Mouse (Mus musculus): ENCODE data around the gene Rapgef6. TPM values are rescaled to one million over a fixed set of nuclear protein-coding genes. Genes with fewer than 3 reads are reported as not detected.

Rapgef6 gene
- polyA plus RNA-seq, 1 experiment: 36.7 TPM

DNA sequence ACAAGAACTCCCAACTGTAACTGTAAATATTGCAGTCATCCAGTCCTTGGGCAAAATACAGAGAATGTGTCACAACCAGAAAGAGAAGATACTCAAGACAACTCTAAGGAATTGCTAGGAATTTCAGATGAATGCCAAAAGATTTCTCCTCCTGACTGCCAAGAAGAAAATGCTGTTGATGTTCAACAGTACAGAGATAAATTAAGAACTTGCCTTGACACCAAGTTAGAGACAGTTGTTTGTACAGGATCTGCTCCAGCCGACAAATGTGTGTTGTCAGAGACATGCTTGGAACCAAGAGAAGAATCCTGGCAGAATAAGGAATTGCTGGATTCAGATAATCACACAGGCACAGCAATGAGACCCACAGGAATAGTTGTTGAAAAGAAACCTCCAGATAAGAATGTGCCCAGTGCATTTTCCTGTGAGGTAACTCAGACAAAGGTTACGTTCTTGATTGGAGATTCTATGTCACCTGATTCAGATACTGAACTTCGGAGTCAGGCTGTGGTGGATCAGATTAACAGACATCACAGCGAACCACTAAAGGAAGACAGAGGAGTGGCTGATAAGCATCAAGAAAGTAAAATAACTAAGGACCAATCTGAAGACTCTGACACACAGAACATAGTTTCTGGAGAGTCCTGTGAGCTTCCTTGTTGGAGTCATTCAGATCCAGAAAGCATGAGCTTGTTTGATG lies 20.0 kb upstream of the Rapgef6 start:
- TF ChIP-seq EP300 (IDR thresholded peaks at IDR 0.05; ENCODE audit: insufficient read depth, low read depth, low read length): no peak
- TF ChIP-seq POLR2A (IDR thresholded peaks at IDR 0.05; ENCODE audit: insufficient read depth, low read length): no peak
- no peak for TF ChIP-seq CTCF (IDR thresholded peaks at IDR 0.05; ENCODE audit: low read depth, low read length)
- H3K27me3 ChIP-seq (ENCODE audit: control insufficient read depth, insufficient read depth, low read length, poor library complexity, severe bottlenecking): no peaks in the 10 kb centered on the region

DNA sequence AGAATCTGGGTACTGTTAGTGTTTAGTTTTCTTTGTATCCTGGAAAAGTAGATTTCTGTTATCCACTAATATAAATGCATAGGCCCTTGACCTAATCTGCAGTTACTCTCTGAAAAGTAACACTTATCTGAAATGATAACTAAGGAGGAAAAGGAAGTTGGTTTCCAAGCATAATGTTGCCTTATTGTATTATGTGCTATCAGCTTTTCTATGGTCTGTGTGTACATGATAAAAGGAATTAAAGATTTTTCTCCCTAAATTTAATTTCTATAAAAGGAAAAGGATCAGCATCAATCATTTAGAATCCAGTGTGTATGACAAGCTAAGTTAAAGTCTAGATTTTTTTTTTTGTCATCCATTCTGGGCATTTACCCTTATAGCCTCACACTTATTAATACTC lies 9.1 kb upstream of the Rapgef6 start:
- Histone ChIP-seq H3K9ac (ENCODE audit: low read depth, poor library complexity, severe bottlenecking) (no peak overlapping the region), H3K36me3 (ENCODE audit: control insufficient read depth, insufficient read depth, low read length, poor library complexity, severe bottlenecking) (peaks cover 2% of the 10 kb centered on the region; the same call in 1 of the 2 replicates)
- no peak for TF ChIP-seq EP300 (IDR thresholded peaks at IDR 0.05; ENCODE audit: insufficient read depth, low read depth, low read length)
- no peak for TF ChIP-seq CTCF (IDR thresholded peaks at IDR 0.05; ENCODE audit: low read depth, low read length)
- no peak for TF ChIP-seq POLR2A (IDR thresholded peaks at IDR 0.05; ENCODE audit: insufficient read depth, low read length)

More for the DNA sequence above, 20.0 kb upstream of the Rapgef6 start:
- H3K9me3 ChIP-seq (replicated peaks; ENCODE audit: control insufficient read depth, insufficient read depth, low read length, poor library complexity, severe bottlenecking): no peaks in the 10 kb centered on the region
- no peak overlapping the region for H3K27ac ChIP-seq (ENCODE audit: insufficient read depth, low read length)
- H3K9ac ChIP-seq (ENCODE audit: low read depth, poor library complexity, severe bottlenecking): no peak overlapping the region
- H3K4me1 ChIP-seq (ENCODE audit: control insufficient read depth, insufficient read depth, low read length): no peaks in the 10 kb centered on the region
- no peak overlapping the region for H3K4me3 ChIP-seq (ENCODE audit: low read depth, low read length)
- peaks cover 15% of the 10 kb centered on the region for H3K36me3 ChIP-seq (ENCODE audit: control insufficient read depth, insufficient read depth, low read length, poor library complexity, severe bottlenecking)

DNA sequence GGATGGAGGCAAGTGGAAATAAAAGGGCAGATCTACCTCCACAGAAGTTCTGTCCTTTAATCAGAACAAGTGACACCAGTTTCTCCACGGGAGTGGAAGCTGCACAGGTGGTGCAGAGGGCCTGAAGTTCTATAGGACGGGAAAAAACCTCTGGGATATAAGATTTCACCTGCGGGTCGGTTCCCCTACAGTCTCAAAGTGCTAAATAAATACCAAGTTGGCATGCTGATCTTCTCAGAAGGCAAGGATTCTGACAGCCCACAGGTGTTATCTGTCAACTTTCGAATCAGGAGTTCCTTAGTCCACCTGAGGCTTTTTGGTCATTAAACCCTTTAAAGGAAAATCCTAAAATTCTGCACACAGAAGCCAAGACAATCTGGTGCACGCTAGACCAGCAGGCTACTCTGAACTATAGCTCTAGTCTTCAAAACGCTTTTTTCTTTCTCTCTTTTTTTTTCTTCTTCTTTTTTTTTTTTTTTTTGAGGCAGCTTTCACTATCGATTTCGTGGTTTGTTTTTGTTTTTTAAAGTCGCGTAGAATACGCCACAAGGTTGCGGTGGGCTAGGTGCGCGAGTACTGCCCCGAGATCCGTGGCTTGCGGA lies 619 bp upstream of the Rapgef6 start:
- TF ChIP-seq EP300 (IDR thresholded peaks at IDR 0.05; ENCODE audit: insufficient read depth, low read depth, low read length) (no peak), CTCF (IDR thresholded peaks at IDR 0.05; ENCODE audit: low read depth, low read length) (no peak), POLR2A (IDR thresholded peaks at IDR 0.05; ENCODE audit: insufficient read depth, low read length) (no peak)
- no peaks in the 10 kb centered on the region for H3K36me3 ChIP-seq (ENCODE audit: control insufficient read depth, insufficient read depth, low read length, poor library complexity, severe bottlenecking)
- peak overlapping the region; percentile 88 for H3K4me3 ChIP-seq (ENCODE audit: low read depth, low read length)
- H3K27me3 ChIP-seq (ENCODE audit: control insufficient read depth, insufficient read depth, low read length, poor library complexity, severe bottlenecking): no peaks in the 10 kb centered on the region
- H3K9ac ChIP-seq (ENCODE audit: low read depth, poor library complexity, severe bottlenecking): peak overlapping the region; percentile 83
- H3K9me3 ChIP-seq (replicated peaks; ENCODE audit: control insufficient read depth, insufficient read depth, low read length, poor library complexity, severe bottlenecking): no peaks in the 10 kb centered on the region
- H3K4me1 ChIP-seq (ENCODE audit: control insufficient read depth, insufficient read depth, low read length): no peaks in the 10 kb centered on the region
- H3K27ac ChIP-seq (ENCODE audit: insufficient read depth, low read length): peak overlapping the region; percentile 28; the same call in 1 of the 2 replicates

More for the DNA sequence above, 9.1 kb upstream of the Rapgef6 start:
- no peaks in the 10 kb centered on the region for H3K4me1 ChIP-seq (ENCODE audit: control insufficient read depth, insufficient read depth, low read length)
- no peak overlapping the region for H3K4me3 ChIP-seq (ENCODE audit: low read depth, low read length)
- H3K27ac ChIP-seq (ENCODE audit: insufficient read depth, low read length): no peak overlapping the region
- no peaks in the 10 kb centered on the region for H3K9me3 ChIP-seq (replicated peaks; ENCODE audit: control insufficient read depth, insufficient read depth, low read length, poor library complexity, severe bottlenecking)
- no peaks in the 10 kb centered on the region for H3K27me3 ChIP-seq (ENCODE audit: control insufficient read depth, insufficient read depth, low read length, poor library complexity, severe bottlenecking)

DNA sequence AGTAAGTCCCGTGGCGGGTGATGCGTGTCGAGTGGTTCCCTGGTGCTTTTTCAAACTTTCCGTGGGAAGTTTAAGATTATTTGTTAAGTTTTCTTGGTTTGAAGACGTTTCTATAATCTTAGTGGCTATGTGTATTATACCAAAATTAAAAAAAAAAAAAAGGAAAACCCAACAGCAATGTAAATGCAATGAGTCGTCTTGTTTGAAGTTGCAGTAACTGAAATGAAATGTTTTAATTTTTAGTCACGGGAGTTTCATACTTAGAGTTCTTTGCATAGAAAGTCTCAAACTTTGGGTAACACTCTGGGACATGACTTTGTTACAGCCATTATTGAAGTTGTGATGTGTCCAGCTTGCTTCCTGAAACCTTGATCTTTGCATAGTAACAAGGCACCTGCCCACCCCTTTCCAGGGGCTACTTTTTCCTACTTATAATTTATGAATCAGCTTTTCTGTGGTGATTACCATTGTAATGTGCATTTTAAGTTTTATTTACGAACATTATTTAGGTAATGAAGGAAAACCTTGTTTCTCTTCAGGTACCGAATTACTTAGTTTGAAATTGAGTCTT lies 869 bp downstream of the Rapgef6 start:
- Histone ChIP-seq H3K27ac (ENCODE audit: insufficient read depth, low read length) (no peak overlapping the region), H3K9ac (ENCODE audit: low read depth, poor library complexity, severe bottlenecking) (peak overlapping the region; percentile 87), H3K4me1 (ENCODE audit: control insufficient read depth, insufficient read depth, low read length) (no peaks in the 10 kb centered on the region), H3K27me3 (ENCODE audit: control insufficient read depth, insufficient read depth, low read length, poor library complexity, severe bottlenecking) (no peaks in the 10 kb centered on the region), H3K36me3 (ENCODE audit: control insufficient read depth, insufficient read depth, low read length, poor library complexity, severe bottlenecking) (no peaks in the 10 kb centered on the region), H3K9me3 (replicated peaks; ENCODE audit: control insufficient read depth, insufficient read depth, low read length, poor library complexity, severe bottlenecking) (no peaks in the 10 kb centered on the region), H3K4me3 (ENCODE audit: low read depth, low read length) (peak overlapping the region; percentile 79)
- TF ChIP-seq POLR2A (IDR thresholded peaks at IDR 0.05; ENCODE audit: insufficient read depth, low read length) (no peak), EP300 (IDR thresholded peaks at IDR 0.05; ENCODE audit: insufficient read depth, low read depth, low read length) (no peak), CTCF (IDR thresholded peaks at IDR 0.05; ENCODE audit: low read depth, low read length) (no peak)

- TF ChIP-seq EP300 (IDR thresholded peaks at IDR 0.05; ENCODE audit: insufficient read depth, low read depth, low read length) (no peak), POLR2A (IDR thresholded peaks at IDR 0.05; ENCODE audit: insufficient read depth, low read length) (no peak), CTCF (IDR thresholded peaks at IDR 0.05; ENCODE audit: low read depth, low read length) (no peak)
- H3K4me1 ChIP-seq (ENCODE audit: control insufficient read depth, insufficient read depth, low read length): no peaks in the 10 kb centered on the region
These were observed 5.4 kb downstream of the Rapgef6 start for GRCm38 (mm10) chr11:54528002-54528401.

GRCm38 (mm10) chr11:54530391-54530790 lies 7.7 kb downstream of the Rapgef6 start:
- no peak overlapping the region for H3K27ac ChIP-seq (ENCODE audit: insufficient read depth, low read length)
- H3K4me3 ChIP-seq (ENCODE audit: low read depth, low read length): no peak overlapping the region
- no peak overlapping the region for H3K9ac ChIP-seq (ENCODE audit: low read depth, poor library complexity, severe bottlenecking)
- H3K9me3 ChIP-seq (replicated peaks; ENCODE audit: control insufficient read depth, insufficient read depth, low read length, poor library complexity, severe bottlenecking): no peaks in the 10 kb centered on the region
- H3K27me3 ChIP-seq (ENCODE audit: control insufficient read depth, insufficient read depth, low read length, poor library complexity, severe bottlenecking): no peaks in the 10 kb centered on the region
- H3K36me3 ChIP-seq (ENCODE audit: control insufficient read depth, insufficient read depth, low read length, poor library complexity, severe bottlenecking): no peaks in the 10 kb centered on the region
- TF ChIP-seq CTCF (IDR thresholded peaks at IDR 0.05; ENCODE audit: low read depth, low read length): no peak
- TF ChIP-seq EP300 (IDR thresholded peaks at IDR 0.05; ENCODE audit: insufficient read depth, low read depth, low read length): no peak
- no peak for TF ChIP-seq POLR2A (IDR thresholded peaks at IDR 0.05; ENCODE audit: insufficient read depth, low read length)
- H3K4me1 ChIP-seq (ENCODE audit: control insufficient read depth, insufficient read depth, low read length): no peaks in the 10 kb centered on the region

More at GRCm38 (mm10) chr11:54528002-54528401, 5.4 kb downstream of the Rapgef6 start:
- Histone ChIP-seq H3K27me3 (ENCODE audit: control insufficient read depth, insufficient read depth, low read length, poor library complexity, severe bottlenecking) (no peaks in the 10 kb centered on the region), H3K27ac (ENCODE audit: insufficient read depth, low read length) (no peak overlapping the region), H3K36me3 (ENCODE audit: control insufficient read depth, insufficient read depth, low read length, poor library complexity, severe bottlenecking) (no peaks in the 10 kb centered on the region), H3K9me3 (replicated peaks; ENCODE audit: control insufficient read depth, insufficient read depth, low read length, poor library complexity, severe bottlenecking) (no peaks in the 10 kb centered on the region), H3K4me3 (ENCODE audit: low read depth, low read length) (no peak overlapping the region), H3K9ac (ENCODE audit: low read depth, poor library complexity, severe bottlenecking) (no peak overlapping the region)

Measured in ES-Bruce4 (cell line).